10 mouse cellular contexts compared by ENCODE assay signal in genomic region chr7:44638663-44639062, GRCm38 (mm10). TPM values are rescaled to one million over a fixed set of nuclear protein-coding genes. Genes with fewer than 3 reads are reported as not detected.
DNase-seq lines count a peak whose midpoint lies in the region; ATAC-seq and TF ChIP-seq lines count a peak whose summit lies in the region.
"Had no signal": no experiment of that assay in that cellular context is flagged by ENCODE, and none has a peak within 500 bp of the region (broad histone marks: within the 10 kb centered on the region; RNA-seq: fewer than 3 reads in every experiment).

No protein-coding gene starts in this region.

- ATAC-seq in kidney, embryonic 14.5 days (ENCODE audit: low FRiP score, low TSS enrichment), result no peak
- peak; percentile 15; the same call in 1 of the 2 replicates for ATAC-seq in granulocyte monocyte progenitor cell, adult 5-6 weeks (replicated peaks; ENCODE audit: poor library complexity, severe bottlenecking)
- ATAC-seq in midbrain, embryonic 16.5 days, result no peak

- H3K4me2 ChIP-seq in kidney, embryonic 14.5 days (replicated peaks; ENCODE audit: low read depth, low read length), result peak overlapping the region; percentile 19
- peak overlapping the region; percentile 39 for H3K4me2 ChIP-seq in midbrain, embryonic 16.5 days (ENCODE audit: low read length)
- H3K4me2 ChIP-seq: liver, embryonic 15.5 days had no signal

- H3K4me3 ChIP-seq in kidney, embryonic 14.5 days (ENCODE audit: low read length), result no peak overlapping the region
- H3K4me3 ChIP-seq in ES-E14 (ENCODE audit: insufficient read depth in 1 of 2, low read depth in 1 of 2, low read length in 2 of 2, poor library complexity in 1 of 2, severe bottlenecking in 1 of 2), result peak overlapping the region; percentile 65 to 90
- 0 out of 2 replicates have a peak overlapping the region, but pooled peaks have one; percentile 3 for H3K4me3 ChIP-seq in midbrain, embryonic 16.5 days (ENCODE audit: low read depth, low read length)
- H3K4me3 ChIP-seq: liver, embryonic 15.5 days had no signal

- H3K4me1 ChIP-seq in kidney, embryonic 14.5 days (ENCODE audit: control insufficient read depth, insufficient read depth, low read length), result no peaks in the 10 kb centered on the region
- peaks cover 0 to 10% of the 10 kb centered on the region in 2 experiments; a peak in 1 of 4 replicates for H3K4me1 ChIP-seq in ES-E14 (ENCODE audit: control insufficient read depth in 2 of 2, insufficient read depth in 2 of 2, low read length in 2 of 2, poor library complexity in 1 of 2)
- H3K4me1 ChIP-seq in midbrain, embryonic 16.5 days (ENCODE audit: control insufficient read depth, insufficient read depth, low read length), result no peaks in the 10 kb centered on the region
- H3K4me1 ChIP-seq: liver, embryonic 15.5 days had no signal

- H3K36me3 ChIP-seq in kidney, embryonic 14.5 days (ENCODE audit: control insufficient read depth, insufficient read depth, low read length), result no peaks in the 10 kb centered on the region
- no peaks in the 10 kb centered on the region; the same call in 1 of the 2 replicates for H3K36me3 ChIP-seq in ES-E14 (ENCODE audit: control insufficient read depth, insufficient read depth, low read length, poor library complexity, severe bottlenecking)
- H3K36me3 ChIP-seq in midbrain, embryonic 16.5 days (ENCODE audit: control insufficient read depth, insufficient read depth, low read length), result no peaks in the 10 kb centered on the region
- H3K36me3 ChIP-seq: liver, embryonic 15.5 days had no signal

- no peak overlapping the region for H3K27ac ChIP-seq in kidney, embryonic 14.5 days (ENCODE audit: low read depth, low read length)
- H3K27ac ChIP-seq in ES-E14 (ENCODE audit: insufficient read depth, low read depth, low read length, poor library complexity, severe bottlenecking), result no peak overlapping the region
- H3K27ac ChIP-seq in midbrain, embryonic 16.5 days (ENCODE audit: low read length), result no peak overlapping the region
- H3K27ac ChIP-seq: liver, embryonic 15.5 days had no signal

- no peak for DNase-seq in kidney, postnatal 25 days
- DNase-seq in ES-E14 (ENCODE audit: low read depth, low spot score), result peak; percentile 81
- DNase-seq in urinary bladder, adult 2 months (ENCODE audit: low spot score), result no peak
- DNase-seq in cerebellum, postnatal 14 days, result no peak
- no peak for DNase-seq in frontal cortex, postnatal 25 days (ENCODE audit: low spot score in 2 of 2)
- DNase-seq: thymus, adult 2 months had no signal

- 2% methylated on average over 16 of the region's 16 CpGs for WGBS in kidney, embryonic 14.5 days
- WGBS in midbrain, embryonic 16.5 days, result 4% methylated on average over 16 of the region's 16 CpGs

- no peaks in the 10 kb centered on the region for H3K9me3 ChIP-seq in kidney, embryonic 14.5 days (ENCODE audit: control insufficient read depth, low read length)
- no peaks in the 10 kb centered on the region for H3K9me3 ChIP-seq in ES-E14 (ENCODE audit: control insufficient read depth, insufficient read depth, low read depth, low read length)
- 0 out of 2 replicates have a peak, but pooled peaks cover 3% of the 10 kb centered on the region for H3K9me3 ChIP-seq in midbrain, embryonic 16.5 days (replicated peaks; ENCODE audit: control insufficient read depth, low read length, poor library complexity, severe bottlenecking)
- H3K9me3 ChIP-seq: liver, embryonic 15.5 days had no signal

- no peak overlapping the region for H3K9ac ChIP-seq in kidney, embryonic 14.5 days (ENCODE audit: low read depth, low read length)
- no peak overlapping the region for H3K9ac ChIP-seq in ES-E14 (ENCODE audit: insufficient read depth, low read depth, low read length, poor library complexity, severe bottlenecking)
- H3K9ac ChIP-seq in midbrain, embryonic 16.5 days (ENCODE audit: low read depth, low read length), result no peak overlapping the region
- H3K9ac ChIP-seq: liver, embryonic 15.5 days had no signal

- H3K27me3 ChIP-seq in kidney, embryonic 14.5 days (ENCODE audit: control insufficient read depth, insufficient read depth, low read length), result peaks cover 40% of the 10 kb centered on the region
- peaks cover 36% of the 10 kb centered on the region for H3K27me3 ChIP-seq in midbrain, embryonic 16.5 days (ENCODE audit: control insufficient read depth, insufficient read depth, low read depth, low read length)

- in situ Hi-C loops in ES-E14 (cut with MboI; ENCODE audit: low sequenced_read_pairs in 2 of 2, unreplicated experiment in 2 of 2), result no loop called here

TF ChIP-seq in ES-E14, 5 proteins besides CTCF, POLR2A, EP300 and RAD21:
- TF ChIP-seq HCFC1 (IDR thresholded peaks at IDR 0.05; ENCODE audit: borderline replicate concordance, insufficient read depth, low read length) (no peak), MAFK (IDR thresholded peaks at IDR 0.05; ENCODE audit: insufficient read depth, low read depth, low read length) (no peak), ZNF384 (IDR thresholded peaks at IDR 0.05; ENCODE audit: low read depth, low read length) (no peak), CHD2 (IDR thresholded peaks at IDR 0.05; ENCODE audit: low read depth, low read length) (no peak), ZC3H11A (IDR thresholded peaks at IDR 0.05; ENCODE audit: borderline replicate concordance, low read depth, low read length) (no peak)

RNA-seq across cellular contexts. Expression of gene Myh14, which starts 32.0 kb away (rescaled TPM):
- 1.3 and 1.8 TPM in 2 replicates for polyA plus RNA-seq in kidney, embryonic 14.5 days (2014; fragmentation: Nextera tagmentation; extraction: Ambion mirVana)
- 7.0 and 9.8 TPM in 2 replicates for total RNA-seq in ES-E14 (2012; rRNA removed)
- not detected in 2 replicates for total RNA-seq in granulocyte monocyte progenitor cell, adult 5-6 weeks (2014; fragmentation: Nextera tagmentation)
- total RNA-seq in granulocyte monocyte progenitor cell, adult 5-6 weeks (2017), result not detected in 2 replicates
- polyA plus RNA-seq in midbrain, embryonic 16.5 days (2015; fragmentation: Nextera tagmentation; extraction: Ambion mirVana), result 2.9 and 3.3 TPM in 2 replicates
- polyA plus RNA-seq in urinary bladder, adult 2 months (2012; rRNA removed), result 8.7 and 16.9 TPM in 2 replicates

RNA-seq across cellular contexts. Expression of gene Kcnc3, which starts 48.2 kb away (rescaled TPM):
- polyA plus RNA-seq in kidney, embryonic 14.5 days (2014; fragmentation: Nextera tagmentation; extraction: Ambion mirVana), result 0.18 and 0.26 TPM in 2 replicates
- 9.5 and 12.4 TPM in 2 replicates for total RNA-seq in ES-E14 (2012; rRNA removed)
- 0.36 and 0.92 TPM in 2 replicates for total RNA-seq in granulocyte monocyte progenitor cell, adult 5-6 weeks (2014; fragmentation: Nextera tagmentation)
- 0.05 TPM in 1 of 2 replicates, not detected in the other for total RNA-seq in granulocyte monocyte progenitor cell, adult 5-6 weeks (2017)
- polyA plus RNA-seq in midbrain, embryonic 16.5 days (2015; fragmentation: Nextera tagmentation; extraction: Ambion mirVana), result 5.5 and 6.4 TPM in 2 replicates
- polyA plus RNA-seq in urinary bladder, adult 2 months (2012; rRNA removed), result 0.43 and 1.1 TPM in 2 replicates
